Mouse (Mus musculus) gastrocnemius, adult 2 months (tissue): ENCODE results near the gene Sestd1. TPM values are rescaled to one million over a fixed set of nuclear protein-coding genes. Genes with fewer than 3 reads are reported as not detected.
A peak's percentile ranks its signal among the peaks of the same experiment; 100 is the strongest.

Experiments
- DNase-seq: peaks from one replicate; pipeline ENCODE4 v3.0.0; 2022
- H3K27ac ChIP-seq: fragments of 200-600 bp; 2 replicates; pipeline ENCODE4 v1.8.1; 2022; ENCODE audit warnings: mild to moderate bottlenecking
- H3K4me3 ChIP-seq: fragments of 200-600 bp; 2 replicates; pipeline ENCODE4 v1.8.1; 2022; ENCODE audit warnings: mild to moderate bottlenecking, moderate library complexity
- CTCF ChIP-seq: fragments of 200-600 bp; IDR thresholded peaks from 2 replicates; pipeline ENCODE4 v1.8.1; 2022; ENCODE audit warnings: antibody characterized with exemption, mild to moderate bottlenecking, moderate library complexity
- intact Hi-C: fragments of 180-260 bp; cut with DNase I; formaldehyde crosslinking; loops from one replicate; pipeline ENCODE4 v1.15.1; 2025
- long read RNA-seq, 2 experiments: library from polyadenylated mRNA; stranded (forward); transcript quantifications; one replicate each; pipeline ENCODE4 v2.0.0; 2021
- total RNA-seq, 2 experiments: library from RNA; stranded (reverse); gene quantifications; 2 replicates each; pipeline ENCODE4 v1.2.3; 2021

Sestd1 gene
- 10 to 100 TPM in 1 of 2 experiments, 1 to 10 TPM in 1; 9.8 to 10.3 TPM for total RNA-seq
- long read RNA-seq, experiment 1, partial matches to known transcripts: 2 of 13 reads
- long read RNA-seq, experiment 1, other reads (novel, unspliced or antisense): 8 of 13 reads
- long read RNA-seq, experiment 2, partial matches to known transcripts: 2 of 12 reads
- long read RNA-seq, experiment 2, other reads (novel, unspliced or antisense): 7 of 12 reads

GRCm38 (mm10) chr2:77280512-77281409 is at the start of gene Sestd1:
Gene Sestd1 (minus strand): TSS chr2:77280592.
- Histone ChIP-seq H3K27ac (peak within 1 kb of the TSS; percentile 88), H3K4me3 (peak within 1 kb of the TSS; percentile 95)
- no peak for TF ChIP-seq CTCF
- DNase-seq: peak; percentile 88
- intact Hi-C loops: no loop called here

- DNase-seq: no peak
- TF ChIP-seq CTCF: no peak
- intact Hi-C loops: no loop called here
- H3K27ac ChIP-seq: no peak overlapping the region
- H3K4me3 ChIP-seq: no peak overlapping the region
Observed at GRCm38 (mm10) chr2:77327246-77327645, 46.9 kb upstream of the Sestd1 start.

GRCm38 (mm10) chr2:77323739-77324138 is 43.3 kb upstream of the Sestd1 start:
- Histone ChIP-seq H3K4me3 (no peak overlapping the region), H3K27ac (peak overlapping the region; percentile 28)
- TF ChIP-seq CTCF: no peak
- intact Hi-C loops: no loop called here
- no peak for DNase-seq

GRCm38 (mm10) chr2:77323156-77323555 is 42.8 kb upstream of the Sestd1 start:
- intact Hi-C loops: no loop called here
- TF ChIP-seq CTCF: no peak
- DNase-seq: no peak
- Histone ChIP-seq H3K27ac (peak overlapping the region; percentile 6; the same call in 1 of the 2 replicates), H3K4me3 (no peak overlapping the region)

GRCm38 (mm10) chr2:77319196-77319595 is 38.8 kb upstream of the Sestd1 start:
- intact Hi-C loops: no loop called here
- no peak overlapping the region for H3K27ac ChIP-seq
- no peak overlapping the region for H3K4me3 ChIP-seq
- DNase-seq: no peak
- no peak for TF ChIP-seq CTCF

- Histone ChIP-seq H3K4me3 (peak overlapping the region; percentile 73), H3K27ac (peak overlapping the region; percentile 97)
- TF ChIP-seq CTCF: no peak
- intact Hi-C loops: no loop called here
- DNase-seq: peak; percentile 94
Observed at GRCm38 (mm10) chr2:77316961-77317360, 36.6 kb upstream of the Sestd1 start.

- intact Hi-C loops: no loop called here
- TF ChIP-seq CTCF: no peak
- DNase-seq: peak; percentile 71
- Histone ChIP-seq H3K4me3 (peak overlapping the region; percentile 73), H3K27ac (peak overlapping the region; percentile 97)
Observed at GRCm38 (mm10) chr2:77313846-77314245, 33.5 kb upstream of the Sestd1 start.

- Histone ChIP-seq H3K4me3 (peak overlapping the region; percentile 73), H3K27ac (peak overlapping the region; percentile 97)
- no peak for TF ChIP-seq CTCF
- peak; percentile 65 for DNase-seq
- intact Hi-C loops: no loop called here
Observed at GRCm38 (mm10) chr2:77312616-77313015, 32.2 kb upstream of the Sestd1 start.

- peak; percentile 85 for DNase-seq
- intact Hi-C loops: loop anchor here (2.0 kb wide), 1 partner anchor 33 kb away; no protein-coding TSS in a partner anchor
- TF ChIP-seq CTCF: peak; percentile 97
- H3K27ac ChIP-seq: no peak overlapping the region; the same call in 1 of the 2 replicates
- H3K4me3 ChIP-seq: no peak overlapping the region
Observed at GRCm38 (mm10) chr2:77309313-77309712, 28.9 kb upstream of the Sestd1 start.

GRCm38 (mm10) chr2:77304494-77304893 is 24.1 kb upstream of the Sestd1 start:
- no peak overlapping the region for H3K27ac ChIP-seq
- intact Hi-C loops: no loop called here
- no peak for TF ChIP-seq CTCF
- H3K4me3 ChIP-seq: no peak overlapping the region
- no peak for DNase-seq

- DNase-seq: no peak
- Histone ChIP-seq H3K4me3 (no peak overlapping the region), H3K27ac (no peak overlapping the region)
- intact Hi-C loops: no loop called here
- TF ChIP-seq CTCF: no peak
Observed at GRCm38 (mm10) chr2:77303716-77304115, 23.3 kb upstream of the Sestd1 start.

GRCm38 (mm10) chr2:77302655-77303348 is 22.4 kb upstream of the Sestd1 start:
- TF ChIP-seq CTCF: no peak
- no peak for DNase-seq
- H3K4me3 ChIP-seq: no peak overlapping the region
- H3K27ac ChIP-seq: no peak overlapping the region
- intact Hi-C loops: no loop called here
